In the genomic region with DNA sequence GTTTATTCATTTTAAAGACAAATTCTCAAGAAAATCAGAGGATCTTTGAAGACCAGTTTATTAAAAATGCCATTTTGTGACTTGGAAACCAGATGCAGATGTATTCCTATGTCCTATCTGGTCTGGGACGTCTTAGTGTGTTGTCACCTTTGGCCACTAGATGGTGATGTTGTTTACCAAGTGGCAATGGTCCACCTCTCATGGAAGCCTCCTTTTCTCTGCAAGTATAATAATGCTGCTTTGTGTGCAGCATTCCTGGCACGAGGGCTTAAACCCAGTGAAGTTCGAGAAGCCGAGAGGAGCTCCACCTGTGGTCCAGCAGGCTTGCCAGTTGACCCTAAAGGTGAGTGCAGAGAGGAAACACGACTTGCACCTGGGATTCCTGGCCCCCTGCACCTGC, we compare ENCODE assay signal across 9 mouse cellular contexts. TPM values are rescaled to one million over a fixed set of nuclear protein-coding genes. Genes with fewer than 3 reads are reported as not detected.
A peak's percentile ranks its signal among the peaks of the same experiment; 100 is the strongest.
DNase-seq lines count a peak whose midpoint lies in the region; ATAC-seq and TF ChIP-seq lines count a peak whose summit lies in the region.
"Had no signal": no experiment of that assay in that cellular context is flagged by ENCODE, and none has a peak within 500 bp of the region (broad histone marks: within the 10 kb centered on the region; RNA-seq: fewer than 3 reads in every experiment).

No protein-coding gene starts in this region.

- no peak overlapping the region for H3K4me3 ChIP-seq in CH12.LX (replicated peaks in 1 of 3; ENCODE audit: low read depth in 2 of 3, low read length in 2 of 3, poor library complexity in 1 of 3)
- no peak overlapping the region for H3K4me3 ChIP-seq in kidney, embryonic 15.5 days (replicated peaks)
- no peak overlapping the region for H3K4me3 ChIP-seq in limb, embryonic 13.5 days
- H3K4me3 ChIP-seq in neural tube, embryonic 12.5 days: no peak overlapping the region
- H3K4me3 ChIP-seq: limb, embryonic 15.5 days had no signal

- peaks cover 25 to 54% of the 10 kb centered on the region in 2 experiments for H3K36me3 ChIP-seq in CH12.LX (replicated peaks in 1 of 2; ENCODE audit: control insufficient read depth in 1 of 2, insufficient read depth in 1 of 2, low read length in 1 of 2)
- peaks cover 36% of the 10 kb centered on the region for H3K36me3 ChIP-seq in kidney, embryonic 15.5 days
- H3K36me3 ChIP-seq in limb, embryonic 13.5 days: peaks cover 50% of the 10 kb centered on the region
- H3K36me3 ChIP-seq in neural tube, embryonic 12.5 days: peaks cover 27% of the 10 kb centered on the region; the same call in 1 of the 2 replicates

- H3K4me1 ChIP-seq in CH12.LX (ENCODE audit: control insufficient read depth in 1 of 2, insufficient read depth in 2 of 2): no peaks in the 10 kb centered on the region
- H3K4me1 ChIP-seq in kidney, embryonic 15.5 days: peaks cover 8% of the 10 kb centered on the region
- peaks cover 10% of the 10 kb centered on the region for H3K4me1 ChIP-seq in limb, embryonic 13.5 days
- H3K4me1 ChIP-seq in neural tube, embryonic 12.5 days: no peaks in the 10 kb centered on the region

- DNase-seq in CH12.LX (ENCODE audit: extremely low read depth): peak; percentile 56
- peak; percentile 38 for DNase-seq in adrenal gland, adult 8-10 months
- DNase-seq in embryo, embryonic 9.5 days (ENCODE audit: extremely low spot score): peak; percentile 61
- DNase-seq in urinary bladder, postnatal 36 days (ENCODE audit: low spot score in 2 of 2): peak; percentile 26 to 38

- dilution Hi-C loops in CH12.LX (cut with MboI; ENCODE audit: extremely low pct_ligation_motif_present, extremely low pct_unique_long_range_greater_than_20kb, low sequenced_read_pairs): no loop called here

- no peak overlapping the region for H3K9ac ChIP-seq in CH12.LX (ENCODE audit: insufficient read depth, low read depth)
- no peak overlapping the region for H3K9ac ChIP-seq in kidney, embryonic 15.5 days
- no peak overlapping the region for H3K9ac ChIP-seq in limb, embryonic 13.5 days
- H3K9ac ChIP-seq in neural tube, embryonic 12.5 days: no peak overlapping the region
- H3K9ac ChIP-seq: limb, embryonic 15.5 days had no signal

- ATAC-seq in granulocyte monocyte progenitor cell, adult 5-6 weeks (replicated peaks; ENCODE audit: poor library complexity, severe bottlenecking): peak; percentile 49
- ATAC-seq in kidney, embryonic 15.5 days (replicated peaks; ENCODE audit: low FRiP score): peak; percentile 73; the same call in 1 of the 2 replicates
- peak; percentile 74 for ATAC-seq in limb, embryonic 13.5 days (ENCODE audit: low FRiP score, low read depth)
- peak; percentile 87 for ATAC-seq in neural tube, embryonic 12.5 days (ENCODE audit: low FRiP score, low read depth)

- H3K27ac ChIP-seq in CH12.LX (ENCODE audit: insufficient read depth, low read depth): no peak overlapping the region
- H3K27ac ChIP-seq in kidney, embryonic 15.5 days: no peak overlapping the region
- no peak overlapping the region for H3K27ac ChIP-seq in limb, embryonic 13.5 days
- no peak overlapping the region for H3K27ac ChIP-seq in neural tube, embryonic 12.5 days
- H3K27ac ChIP-seq: limb, embryonic 15.5 days had no signal

- TF ChIP-seq POLR2A in CH12.LX (IDR thresholded peaks at IDR 0.05; ENCODE audit: low read depth, low read length): no peak

- H3K79me2 ChIP-seq in CH12.LX (replicated peaks; ENCODE audit: control insufficient read depth, extremely low read depth, insufficient read depth, poor library complexity, severe bottlenecking): no peaks in the 10 kb centered on the region

- no peaks in the 10 kb centered on the region for H3K27me3 ChIP-seq in CH12.LX (replicated peaks)
- no peaks in the 10 kb centered on the region for H3K27me3 ChIP-seq in kidney, embryonic 15.5 days
- H3K27me3 ChIP-seq in limb, embryonic 13.5 days: no peaks in the 10 kb centered on the region
- no peaks in the 10 kb centered on the region for H3K27me3 ChIP-seq in neural tube, embryonic 12.5 days (replicated peaks)
- H3K27me3 ChIP-seq: limb, embryonic 15.5 days had no signal

- peak; percentile 63 to 77 for TF ChIP-seq CTCF in CH12.LX (conservative IDR thresholded peaks at IDR 0.05 in 1 of 2, IDR thresholded peaks at IDR 0.05 in 1 of 2; ENCODE audit: low read depth in 2 of 2, low read length in 2 of 2)

- no peaks in the 10 kb centered on the region for H3K9me3 ChIP-seq in CH12.LX (replicated peaks; ENCODE audit: low read length)
- H3K9me3 ChIP-seq in kidney, embryonic 15.5 days (replicated peaks): no peaks in the 10 kb centered on the region
- no peaks in the 10 kb centered on the region for H3K9me3 ChIP-seq in limb, embryonic 13.5 days
- no peaks in the 10 kb centered on the region for H3K9me3 ChIP-seq in neural tube, embryonic 12.5 days
- H3K9me3 ChIP-seq: limb, embryonic 15.5 days had no signal

- no peak for TF ChIP-seq EP300 in CH12.LX (IDR thresholded peaks at IDR 0.05; ENCODE audit: low read length)

- in situ Hi-C loops in CH12.LX (cut with MboI; ENCODE audit: low pct_ligation_motif_present, low pct_unique_long_range_greater_than_20kb, low sequenced_read_pairs): no loop called here

- no peak overlapping the region for H3K4me2 ChIP-seq in CH12.LX (ENCODE audit: insufficient read depth, low read depth, poor library complexity, severe bottlenecking)
- no peak overlapping the region for H3K4me2 ChIP-seq in kidney, embryonic 15.5 days
- H3K4me2 ChIP-seq in limb, embryonic 13.5 days (replicated peaks): no peak overlapping the region
- no peak overlapping the region for H3K4me2 ChIP-seq in neural tube, embryonic 12.5 days (replicated peaks)
- H3K4me2 ChIP-seq: limb, embryonic 15.5 days had no signal

- TF ChIP-seq RAD21 in CH12.LX (IDR thresholded peaks at IDR 0.05; ENCODE audit: low read depth, low read length): peak; percentile 68

- 22% methylated on average over 5 of the region's 5 CpGs for WGBS in kidney, embryonic 15.5 days
- WGBS in limb, embryonic 13.5 days: 23% methylated on average over 5 of the region's 5 CpGs
- 17% methylated on average over 5 of the region's 5 CpGs for whole genome bisulfite sequencing in neural tube, embryonic 12.5 days

TF ChIP-seq in CH12.LX, 34 proteins besides CTCF, POLR2A, EP300 and RAD21:
- TF ChIP-seq NELFE (IDR thresholded peaks at IDR 0.05; ENCODE audit: low read depth, low read length) (0 out of 2 replicates have a peak, but pooled peaks have one; percentile 31), TBP (conservative IDR thresholded peaks at IDR 0.05; ENCODE audit: low read depth, low read length) (no peak), ZC3H11A (IDR thresholded peaks at IDR 0.05; ENCODE audit: low read depth, low read length) (no peak), ZNF384 (IDR thresholded peaks at IDR 0.05; ENCODE audit: low read depth, low read length) (no peak), ELF1 (IDR thresholded peaks at IDR 0.05; ENCODE audit: low read depth, low read length) (no peak), MXI1 (IDR thresholded peaks at IDR 0.05; ENCODE audit: low read depth, low read length) (no peak), ZMIZ1 (IDR thresholded peaks at IDR 0.05; ENCODE audit: low read depth, low read length) (0 out of 2 replicates have a peak, but pooled peaks have one; percentile 25), SMC3 (IDR thresholded peaks at IDR 0.05; ENCODE audit: low read depth, low read length) (peak; percentile 64), MAZ (IDR thresholded peaks at IDR 0.05; ENCODE audit: low read depth, low read length) (no peak), MEF2A (IDR thresholded peaks at IDR 0.05; ENCODE audit: borderline replicate concordance, low read depth, low read length) (no peak)
TF ChIP-seq in CH12.LX: peak in this region for 3.

RNA-seq across cellular contexts. Expression of gene Igsf6, which starts 3.5 kb away (rescaled TPM):
- total RNA-seq in CH12.LX (2012; rRNA removed) (not detected in 2 replicates), CH12.LX (2014; rRNA removed) (not detected in 2 replicates)
- 0.19 and 0.21 TPM in 2 replicates for polyA plus RNA-seq in CH12.LX (2012; ENCODE audit: insufficient read length, low read depth)
- total RNA-seq in adrenal gland, adult 8-10 months (2022): 1 to 10 TPM; 2.0 to 4.3 (median 3.8) TPM
- 246 and 248 TPM in 2 replicates for total RNA-seq in granulocyte monocyte progenitor cell, adult 5-6 weeks (2014; fragmentation: Nextera tagmentation)
- total RNA-seq in granulocyte monocyte progenitor cell, adult 5-6 weeks (2017): 341 and 374 TPM in 2 replicates
- polyA plus RNA-seq in kidney, embryonic 15.5 days (2015; fragmentation: Nextera tagmentation; extraction: Ambion mirVana): 1.7 and 2.2 TPM in 2 replicates
- polyA plus RNA-seq in limb, embryonic 13.5 days (2015; fragmentation: Nextera tagmentation; extraction: Ambion mirVana): 1.3 and 1.7 TPM in 2 replicates
- polyA plus RNA-seq in neural tube, embryonic 12.5 days (2016; fragmentation: Nextera tagmentation; extraction: Ambion mirVana): 0.79 and 1.2 TPM in 2 replicates

RNA-seq across cellular contexts. Expression of gene Otoa, which starts 3.6 kb away (rescaled TPM):
- total RNA-seq in CH12.LX (2012; rRNA removed) (0.04 and 0.08 TPM in 2 replicates), CH12.LX (2014; rRNA removed) (not detected in 2 replicates)
- not detected in 2 replicates for polyA plus RNA-seq in CH12.LX (2012; ENCODE audit: insufficient read length, low read depth)
- total RNA-seq in adrenal gland, adult 8-10 months (2022): 1 to 10 TPM in 2 of 4 experiments, under 1 TPM in 2; 0.58 to 1.3 (median 1.0) TPM
- not detected in 2 replicates for total RNA-seq in granulocyte monocyte progenitor cell, adult 5-6 weeks (2014; fragmentation: Nextera tagmentation)
- total RNA-seq in granulocyte monocyte progenitor cell, adult 5-6 weeks (2017): 0.17 and 0.21 TPM in 2 replicates
- polyA plus RNA-seq in kidney, embryonic 15.5 days (2015; fragmentation: Nextera tagmentation; extraction: Ambion mirVana): 0.09 and 0.13 TPM in 2 replicates
- polyA plus RNA-seq in limb, embryonic 13.5 days (2015; fragmentation: Nextera tagmentation; extraction: Ambion mirVana): 0.13 and 0.18 TPM in 2 replicates
- 0.18 and 0.22 TPM in 2 replicates for polyA plus RNA-seq in neural tube, embryonic 12.5 days (2016; fragmentation: Nextera tagmentation; extraction: Ambion mirVana)

RNA-seq across cellular contexts. Expression of gene Mettl9, which starts 43.6 kb away (rescaled TPM):
- total RNA-seq in CH12.LX (2012; rRNA removed) (21.7 and 25.8 TPM in 2 replicates), CH12.LX (2014; rRNA removed) (75.0 and 82.4 TPM in 2 replicates)
- polyA plus RNA-seq in CH12.LX (2012; ENCODE audit: insufficient read length, low read depth): 42.0 and 44.3 TPM in 2 replicates
- 100 to 1,000 TPM; 104 to 126 (median 113) TPM for total RNA-seq in adrenal gland, adult 8-10 months (2022)
- 43.8 and 61.5 TPM in 2 replicates for total RNA-seq in granulocyte monocyte progenitor cell, adult 5-6 weeks (2014; fragmentation: Nextera tagmentation)
- total RNA-seq in granulocyte monocyte progenitor cell, adult 5-6 weeks (2017): 62.1 and 72.0 TPM in 2 replicates
- polyA plus RNA-seq in kidney, embryonic 15.5 days (2015; fragmentation: Nextera tagmentation; extraction: Ambion mirVana): 163 and 173 TPM in 2 replicates
- 243 and 247 TPM in 2 replicates for polyA plus RNA-seq in limb, embryonic 13.5 days (2015; fragmentation: Nextera tagmentation; extraction: Ambion mirVana)
- 219 and 227 TPM in 2 replicates for polyA plus RNA-seq in neural tube, embryonic 12.5 days (2016; fragmentation: Nextera tagmentation; extraction: Ambion mirVana)
